Mouse (Mus musculus) cerebellum, postnatal 25 days (tissue): ENCODE measurements around the gene Ddx50.
A peak's percentile ranks its signal among the peaks of the same experiment; 100 is the strongest.

ENCODE experiments used
- DNase-seq, 2 experiments: peaks; one replicate each; pipeline ENCODE4 v3.0.0; 2021; ENCODE audit warnings: mixed read lengths in 2 of 2

Gene Ddx50

GRCm38 (mm10) chr10:62650881-62651810 lies at the start of gene Ddx50:
TSS of gene Ddx50 (minus strand) at chr10:62651218.
- DNase-seq, result peak; percentile 100

DNA sequence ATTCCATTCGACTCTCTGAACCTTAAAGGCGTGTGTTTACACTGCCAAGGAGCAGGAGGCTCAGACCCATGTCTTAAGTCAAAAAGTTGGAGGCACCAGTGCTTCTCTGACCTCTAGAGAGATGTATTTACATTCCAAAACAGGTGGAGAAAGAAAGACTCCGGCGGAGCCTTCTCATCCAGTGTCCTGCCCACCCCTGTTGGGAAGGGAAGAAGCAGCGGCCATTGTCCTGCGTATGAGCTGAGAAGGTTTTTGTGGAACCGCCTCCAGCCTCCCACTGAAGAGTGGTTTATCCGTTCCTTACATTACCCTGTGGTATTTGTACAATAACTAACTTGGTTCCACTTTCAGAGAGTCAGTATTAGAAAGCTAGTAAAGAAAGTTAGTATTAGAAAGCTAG lies 41.8 kb upstream of the Ddx50 start:
- no peak for DNase-seq

- DNase-seq, result no peak
Measured at GRCm38 (mm10) chr10:62692244-62692643, 41.2 kb upstream of the Ddx50 start.

DNA sequence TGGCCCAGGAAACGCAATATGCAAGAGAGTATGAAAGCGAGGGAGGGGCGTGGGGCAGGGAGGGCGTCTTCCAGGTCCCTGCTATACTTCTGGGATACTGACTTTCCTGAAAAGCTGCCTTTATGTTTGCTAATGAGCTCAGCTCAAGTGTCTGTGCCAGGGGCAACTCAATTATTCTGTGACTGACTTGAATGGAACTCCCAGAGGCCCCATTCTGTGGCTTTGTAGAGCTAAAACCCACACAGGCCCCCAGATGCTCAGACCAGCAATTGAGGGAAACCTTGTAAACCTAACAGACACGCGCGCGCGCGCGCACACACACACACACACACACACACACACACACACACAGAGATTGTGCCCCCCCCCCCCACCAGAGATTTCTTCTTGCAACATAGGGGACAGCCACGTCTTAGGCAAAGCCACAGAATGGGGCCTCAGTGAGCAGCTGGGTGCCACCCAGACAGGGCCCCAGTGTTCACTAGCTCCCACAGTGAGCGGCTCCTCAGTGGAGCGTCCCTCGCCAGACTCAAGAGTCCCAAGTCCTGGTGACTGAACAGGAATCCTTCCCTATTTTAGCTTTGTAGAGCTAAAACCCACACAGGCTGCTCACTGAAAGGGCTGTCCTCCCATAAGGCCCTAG lies 36.1 kb upstream of the Ddx50 start:
- DNase-seq, result no peak

DNA sequence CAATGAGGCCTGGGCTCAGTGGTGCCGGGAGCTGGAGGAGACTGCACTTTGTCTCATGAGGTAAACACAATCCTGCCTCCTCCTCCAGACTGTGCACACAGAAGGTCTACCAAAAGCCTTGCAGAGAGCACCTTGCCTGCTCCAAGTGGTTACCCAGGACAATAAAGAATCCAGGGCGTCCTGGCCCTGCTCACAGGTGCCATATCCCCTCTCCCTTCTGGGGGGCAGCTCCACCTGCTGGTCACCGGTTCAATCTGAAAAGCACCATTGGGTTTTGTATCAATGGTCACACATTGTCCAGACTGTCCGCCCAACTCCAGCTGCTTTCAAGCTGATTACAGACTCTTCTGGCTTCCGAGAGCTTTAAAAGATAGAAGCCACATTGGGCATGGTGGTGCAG lies 32.0 kb upstream of the Ddx50 start:
- peak in 1 of 2 experiments; percentile 13 for DNase-seq

GRCm38 (mm10) chr10:62679833-62680232 lies 28.8 kb upstream of the Ddx50 start:
- DNase-seq, result no peak

- no peak for DNase-seq
Measured at GRCm38 (mm10) chr10:62677329-62677728, 26.3 kb upstream of the Ddx50 start.

DNA sequence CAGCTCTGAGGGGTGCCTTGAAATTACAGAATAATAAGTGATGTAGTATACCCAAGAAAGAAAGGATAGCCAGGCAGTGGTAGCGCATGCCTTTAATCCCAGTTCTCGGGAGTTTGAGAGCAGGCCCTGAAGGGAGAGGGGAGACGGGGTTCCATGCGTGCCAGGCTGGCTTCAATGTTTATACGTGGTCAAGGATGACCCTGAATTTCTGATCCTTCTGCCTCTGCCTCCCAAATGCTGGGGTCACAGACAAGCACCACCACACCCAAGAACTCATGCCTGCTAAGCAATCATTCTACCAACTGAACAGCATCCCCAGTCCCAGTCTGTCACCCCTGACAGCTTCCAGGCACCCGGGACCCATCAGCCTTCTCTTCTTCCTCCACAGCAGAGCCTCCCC lies 25.2 kb upstream of the Ddx50 start:
- no peak for DNase-seq

GRCm38 (mm10) chr10:62672359-62672758 lies 21.3 kb upstream of the Ddx50 start:
- no peak for DNase-seq

- no peak for DNase-seq
Measured at GRCm38 (mm10) chr10:62669245-62669644, 18.2 kb upstream of the Ddx50 start.

DNA sequence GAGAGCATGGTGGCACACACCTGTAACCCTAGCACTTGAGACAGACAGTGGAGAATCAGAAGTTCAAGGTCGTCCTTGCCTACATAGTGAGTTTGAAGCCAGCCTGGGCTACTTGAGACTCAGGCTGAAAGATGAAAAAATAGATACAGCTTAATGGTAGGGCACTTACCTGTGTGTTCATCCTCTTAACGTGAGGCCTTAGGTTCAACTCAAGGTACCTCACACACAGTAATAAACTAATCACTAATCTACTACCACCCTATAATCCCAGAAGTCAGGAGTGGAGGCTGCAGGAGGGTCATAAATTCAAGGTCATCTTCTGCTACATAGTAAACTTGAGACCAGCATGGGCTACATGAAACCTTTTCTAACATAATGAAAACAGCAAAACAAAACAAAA lies 17.4 kb upstream of the Ddx50 start:
- no peak for DNase-seq

DNA sequence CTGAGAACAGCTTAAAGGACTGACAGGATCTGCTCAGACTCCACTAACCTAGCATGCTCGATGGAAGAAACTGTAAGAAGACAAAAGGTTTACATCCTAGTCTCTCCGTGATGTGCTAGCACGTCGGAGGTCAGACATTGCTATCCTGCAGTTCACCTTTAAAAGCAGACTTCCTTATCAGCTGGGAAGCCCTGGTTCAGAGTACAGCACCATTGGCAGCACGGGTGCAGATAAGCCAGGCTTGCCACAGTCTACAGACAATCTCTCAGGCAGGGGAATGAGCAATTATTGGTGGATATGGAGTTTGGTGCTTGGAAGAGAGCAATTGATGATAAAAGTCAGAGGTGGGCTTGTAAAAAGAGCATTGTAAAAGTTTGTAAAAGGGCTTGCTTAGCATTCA lies 17.0 kb upstream of the Ddx50 start:
- DNase-seq, result no peak

GRCm38 (mm10) chr10:62664963-62665590 lies 14.1 kb upstream of the Ddx50 start:
- DNase-seq, result no peak

DNA sequence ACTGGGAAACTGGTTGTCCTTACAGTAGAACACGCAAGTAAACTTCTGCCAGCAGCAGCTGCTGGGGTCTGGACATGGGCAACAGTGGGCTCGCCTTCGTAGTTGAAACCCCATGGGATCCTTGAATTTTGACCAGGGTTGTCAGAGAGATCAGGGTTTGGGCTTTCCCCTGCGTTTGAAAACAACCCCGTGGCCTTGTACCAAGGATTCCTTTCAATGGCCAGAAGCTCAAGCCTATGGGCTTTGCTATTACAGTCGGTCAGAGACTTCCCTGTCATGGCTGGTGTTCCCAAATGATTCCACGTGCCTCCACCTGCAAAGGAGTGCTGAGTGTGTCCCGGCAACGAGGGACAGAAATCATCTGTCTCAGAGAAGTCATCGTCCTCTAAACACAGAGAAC lies 13.2 kb upstream of the Ddx50 start:
- DNase-seq, result no peak

- DNase-seq, result no peak
Measured at GRCm38 (mm10) chr10:62656711-62657110, 5.7 kb upstream of the Ddx50 start.

- DNase-seq, result no peak
Measured at GRCm38 (mm10) chr10:62651961-62652360, 943 bp upstream of the Ddx50 start.

GRCm38 (mm10) chr10:62650358-62650782 lies 648 bp downstream of the Ddx50 start:
- no peak for DNase-seq

DNA sequence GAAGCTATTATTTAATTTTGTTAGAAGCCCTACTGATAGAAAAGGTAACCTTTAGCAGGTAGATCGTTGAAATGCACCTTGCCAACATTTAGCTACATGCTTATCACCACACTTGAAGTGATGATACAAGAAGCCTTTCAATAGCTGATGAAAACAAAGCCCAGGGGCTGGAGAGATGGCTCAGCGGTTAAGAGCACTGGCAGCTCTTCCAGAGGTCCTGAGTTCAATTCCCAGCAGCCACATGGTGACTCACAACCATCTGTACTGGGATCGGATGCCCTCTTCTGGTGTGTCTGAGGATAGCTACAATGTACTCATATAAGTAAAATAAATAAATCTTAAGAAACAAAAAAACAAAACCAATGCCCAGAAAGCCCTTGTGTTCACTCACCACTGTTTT lies 46.9 kb downstream of the Ddx50 start:
- DNase-seq, result no peak

GRCm38 (mm10) chr10:62603233-62604030 lies 47.6 kb downstream of the Ddx50 start:
- DNase-seq, result no peak

GRCm38 (mm10) chr10:62602177-62603040 lies 48.6 kb downstream of the Ddx50 start, which contains the start of gene Ddx21:
TSS of gene Ddx21 (minus strand) at chr10:62602281.
- peak; percentile 91 to 93 for DNase-seq

DNA sequence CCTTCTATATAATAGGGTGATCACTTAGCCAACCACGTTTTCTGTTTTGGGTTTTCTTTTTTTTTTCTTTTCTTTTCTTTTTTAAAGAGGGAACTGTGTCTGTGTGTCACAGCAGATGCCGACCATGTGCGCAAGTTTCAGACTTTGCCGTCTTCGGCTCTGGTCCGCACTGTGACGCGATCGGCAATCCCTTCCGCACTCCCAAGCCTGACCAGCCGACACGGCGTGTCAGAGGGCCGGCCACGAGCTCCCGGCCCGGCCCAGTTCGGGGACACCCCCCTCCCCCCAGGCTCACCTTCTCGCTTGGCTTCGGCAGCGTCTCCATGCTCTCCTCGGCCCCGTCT lies 49.2 kb downstream of the Ddx50 start:
- DNase-seq, result no peak
